Mouse (Mus musculus) c-Kit-positive CD71-positive TER-119-negative erythroid progenitor cells, embryonic 14.5 days (primary cell): Measurements from ENCODE around the gene Zfp296.
A peak's percentile ranks its signal among the peaks of the same experiment; 100 is the strongest.

Source experiments
- DNase-seq: peaks from one replicate; pipeline ENCODE4 v3.0.0-alpha.2; 2013; ENCODE audit warnings: low read depth

The Zfp296 gene

DNA sequence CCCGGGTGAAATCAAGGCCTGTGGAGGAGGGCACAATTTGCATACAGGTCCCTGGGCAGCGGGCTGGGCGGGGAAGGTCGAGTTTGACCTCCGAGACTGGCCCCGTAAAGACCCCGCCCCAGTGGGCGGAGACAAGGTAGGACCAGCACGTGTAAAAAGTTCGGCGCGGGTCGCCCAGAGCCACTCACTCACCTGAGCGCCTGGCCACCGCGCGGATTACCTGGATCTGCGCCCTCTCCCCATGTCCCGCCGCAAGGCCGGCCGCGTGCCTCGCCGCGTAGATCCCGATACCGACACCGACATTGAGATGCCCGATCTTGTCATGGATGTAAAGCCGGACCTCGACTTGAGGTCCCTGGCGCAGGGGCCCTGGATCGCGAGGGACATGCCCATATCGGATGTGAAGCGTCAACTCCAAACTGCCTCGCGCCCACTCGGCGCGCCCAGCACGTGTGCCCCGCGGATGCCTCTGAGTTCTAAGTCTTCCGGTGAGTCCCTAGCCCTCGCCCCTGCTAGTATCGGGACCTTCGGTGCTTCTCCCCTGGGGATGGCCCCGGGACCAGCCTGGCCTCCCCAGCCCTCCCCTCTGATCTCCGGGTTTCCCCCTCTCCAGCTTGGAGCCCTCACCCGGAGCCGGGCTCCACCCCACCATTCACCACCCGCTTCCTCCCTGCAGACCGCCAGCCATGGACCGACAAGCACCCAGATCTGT, at the start of gene Zfp296, which contains the start of gene Gemin7:
TSS of gene Zfp296 (plus strand) at position 147 of the 712 bp plus-strand sequence.
TSS of gene Gemin7 (minus strand) at position 455 of the 712 bp plus-strand sequence.
- DNase-seq: no peak

DNA sequence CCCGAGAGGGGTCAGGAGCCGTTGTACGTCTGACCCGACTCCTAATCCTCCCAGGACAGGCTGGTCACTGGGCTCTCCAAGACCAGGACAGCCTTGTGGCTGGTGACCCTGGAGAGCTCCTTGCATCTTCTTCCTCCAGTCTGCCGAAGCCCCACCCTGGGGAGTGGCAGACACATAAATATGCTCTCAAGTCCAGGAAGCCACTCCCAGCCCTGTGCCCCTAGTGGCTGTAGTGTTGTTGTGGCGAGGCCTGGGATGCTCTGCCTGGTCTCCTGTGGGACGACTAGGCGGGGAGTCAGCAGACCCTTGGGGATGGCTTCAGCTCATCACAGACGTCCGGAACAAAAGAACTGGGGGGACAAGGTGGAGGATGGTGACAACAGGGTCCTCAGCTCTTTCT, 46.0 kb upstream of the Zfp296 start:
- peak; percentile 21 for DNase-seq

DNA sequence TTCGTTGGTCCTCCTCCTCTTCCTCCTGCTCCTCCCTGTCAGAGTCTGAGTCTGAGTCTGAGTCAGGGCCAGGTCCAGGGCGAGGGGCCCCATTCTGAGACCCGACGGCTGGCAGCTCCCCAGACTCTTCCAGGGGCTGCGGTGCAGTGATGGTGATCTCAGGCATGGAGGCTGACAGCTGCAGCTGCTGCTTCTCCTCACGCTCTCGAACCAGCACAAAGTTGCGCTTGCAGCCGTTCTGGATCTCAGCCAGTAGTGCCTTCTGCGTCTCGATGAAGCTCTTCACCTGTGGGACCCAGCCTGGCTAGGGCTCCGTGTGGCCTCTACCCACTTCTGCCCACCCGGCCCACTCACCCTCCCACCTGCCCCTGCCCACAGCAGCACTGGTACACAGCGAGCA, 44.8 kb upstream of the Zfp296 start:
- DNase-seq: no peak

DNA sequence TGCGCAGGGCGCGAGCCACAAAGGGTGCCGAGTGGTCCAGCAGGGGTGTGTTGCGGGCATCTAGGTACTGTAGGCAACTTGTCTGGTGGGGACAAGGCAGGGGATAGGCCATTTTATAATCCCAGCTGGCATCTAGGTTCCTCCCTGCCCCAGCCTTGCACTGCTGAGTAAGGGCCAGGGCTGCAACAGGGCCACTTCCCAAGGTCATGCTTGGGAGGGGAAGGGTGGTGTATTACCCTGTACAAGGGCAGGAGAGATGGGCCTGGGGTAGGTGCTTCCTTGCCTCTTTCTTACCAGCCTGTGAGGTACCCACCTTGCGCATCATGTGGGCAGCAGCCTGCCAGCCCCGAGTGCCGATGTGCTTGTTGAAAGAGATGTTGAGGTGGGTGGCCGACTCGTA, 42.4 kb upstream of the Zfp296 start:
- no peak for DNase-seq

DNA sequence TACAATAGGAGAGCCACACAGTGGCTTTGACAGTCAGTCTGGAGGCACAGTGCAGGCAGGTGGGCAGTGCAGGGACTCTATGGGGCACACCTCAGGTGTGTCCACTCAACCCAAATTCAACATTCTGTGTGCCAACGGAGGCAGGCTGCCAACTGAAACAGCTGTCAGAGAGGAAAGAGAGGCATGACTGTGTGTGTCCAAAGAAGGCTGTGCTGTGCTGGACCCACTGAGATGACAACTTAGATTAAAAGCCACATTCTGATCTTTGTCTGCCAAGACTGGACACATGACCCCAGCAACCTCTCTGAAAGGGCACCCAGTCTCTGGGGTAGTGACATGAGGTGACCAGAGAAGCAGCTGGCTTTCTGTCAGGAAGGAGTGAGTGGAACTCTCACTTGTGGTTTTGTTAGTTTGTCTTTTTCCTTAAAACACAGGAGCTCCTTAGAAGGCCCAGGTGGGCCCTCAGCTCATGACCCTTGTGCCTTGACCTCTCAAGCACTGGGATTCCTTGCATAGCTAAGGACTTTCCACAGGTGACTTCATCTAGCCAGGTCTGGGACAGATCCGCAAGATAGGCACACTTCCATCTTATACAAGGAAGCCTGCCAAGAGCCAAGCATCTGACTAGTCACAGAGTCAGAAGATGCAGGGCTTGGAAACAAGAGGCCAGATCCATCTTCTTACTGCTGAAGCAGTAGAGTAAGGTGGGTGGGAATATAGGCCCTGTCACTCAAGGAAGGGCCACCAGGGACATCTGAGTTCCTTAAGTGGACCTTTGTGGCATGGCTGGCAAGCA, 36.1 kb upstream of the Zfp296 start:
- DNase-seq: no peak

DNA sequence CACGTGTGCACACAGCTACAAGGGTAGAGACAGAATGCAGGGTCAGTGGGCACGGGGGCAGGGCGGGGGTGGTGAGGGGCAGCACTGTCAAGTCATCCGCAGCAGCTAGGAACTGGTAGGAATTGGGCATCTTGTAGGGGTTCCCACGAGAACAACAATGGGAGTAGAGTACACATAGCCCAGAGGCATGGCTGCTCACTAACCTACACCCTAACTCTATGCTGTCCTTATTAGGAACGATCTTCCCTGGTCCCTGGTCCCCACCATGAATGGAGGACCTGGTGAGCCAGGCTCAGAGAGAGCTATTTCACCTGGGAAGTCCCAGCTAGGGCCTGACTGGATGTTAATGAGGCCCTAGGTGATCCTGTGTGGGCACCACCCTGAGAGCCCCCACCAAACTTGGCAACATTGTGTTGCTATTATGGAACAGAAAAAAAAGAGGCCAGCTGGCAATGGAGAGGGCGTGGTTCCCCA, 35.4 kb upstream of the Zfp296 start:
- DNase-seq: no peak

DNA sequence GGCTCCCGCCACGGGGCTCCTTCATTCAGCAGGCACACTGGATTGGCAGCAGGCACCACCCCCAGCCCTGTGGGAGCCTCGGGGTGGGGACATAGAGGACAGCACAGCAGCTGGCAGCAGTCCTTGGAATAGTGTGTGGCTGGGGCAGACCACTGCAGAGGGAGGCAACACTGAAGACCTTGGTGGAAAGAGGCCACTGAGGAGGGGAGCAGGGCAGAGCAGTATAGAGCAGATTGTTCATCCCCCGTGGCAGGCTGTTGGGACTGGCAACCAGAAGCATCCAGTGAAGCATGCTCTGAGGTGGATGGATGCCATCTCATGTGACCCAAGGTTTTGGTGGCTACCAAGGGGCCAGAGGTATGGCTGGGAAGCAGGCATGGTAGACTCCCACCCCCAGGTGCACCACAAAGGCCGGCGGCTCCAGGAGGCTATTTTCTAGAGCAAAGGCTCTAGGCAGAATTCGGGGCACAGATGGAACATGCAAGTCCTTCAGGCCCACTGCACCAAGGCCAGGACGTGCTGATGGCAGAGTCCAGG, 34.9 kb upstream of the Zfp296 start:
- DNase-seq: no peak

DNA sequence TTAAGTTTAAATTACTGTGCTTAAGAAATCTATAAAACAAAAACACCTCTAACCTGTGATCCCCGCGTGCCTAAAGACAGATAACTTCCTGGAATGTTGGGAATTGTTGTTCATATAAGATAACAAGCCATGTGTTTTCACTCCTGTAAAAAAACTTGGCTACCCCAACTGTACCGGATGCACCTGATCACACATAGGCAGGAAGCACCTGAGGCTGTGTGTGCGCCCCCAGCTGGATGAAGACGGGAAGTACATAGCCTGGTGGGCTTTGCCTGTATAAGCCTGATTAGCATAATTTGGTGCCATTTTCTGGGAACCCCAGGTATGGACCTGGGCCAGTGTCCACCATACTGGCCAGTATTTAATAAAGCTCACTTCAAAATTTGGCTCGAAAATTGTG, 33.5 kb upstream of the Zfp296 start:
- DNase-seq: no peak

DNA sequence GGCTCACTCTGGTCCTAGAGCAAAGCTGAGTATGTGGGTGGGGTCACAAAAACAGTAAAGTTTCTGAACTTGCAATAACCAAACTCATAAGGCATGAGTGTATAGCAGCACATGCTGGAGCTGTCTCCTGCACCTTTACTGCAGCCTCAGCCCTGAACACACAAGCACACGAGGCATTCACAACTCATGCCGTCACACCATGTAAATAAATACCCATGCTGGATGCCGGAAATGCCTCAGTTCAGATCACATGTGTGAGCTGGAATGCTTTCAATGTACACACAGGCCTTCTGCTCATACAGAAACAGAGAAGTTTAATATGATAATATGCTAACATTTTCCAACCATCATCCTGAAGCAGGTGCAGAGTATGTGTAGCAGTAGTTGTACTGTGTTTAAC, 31.1 kb upstream of the Zfp296 start:
- no peak for DNase-seq

DNA sequence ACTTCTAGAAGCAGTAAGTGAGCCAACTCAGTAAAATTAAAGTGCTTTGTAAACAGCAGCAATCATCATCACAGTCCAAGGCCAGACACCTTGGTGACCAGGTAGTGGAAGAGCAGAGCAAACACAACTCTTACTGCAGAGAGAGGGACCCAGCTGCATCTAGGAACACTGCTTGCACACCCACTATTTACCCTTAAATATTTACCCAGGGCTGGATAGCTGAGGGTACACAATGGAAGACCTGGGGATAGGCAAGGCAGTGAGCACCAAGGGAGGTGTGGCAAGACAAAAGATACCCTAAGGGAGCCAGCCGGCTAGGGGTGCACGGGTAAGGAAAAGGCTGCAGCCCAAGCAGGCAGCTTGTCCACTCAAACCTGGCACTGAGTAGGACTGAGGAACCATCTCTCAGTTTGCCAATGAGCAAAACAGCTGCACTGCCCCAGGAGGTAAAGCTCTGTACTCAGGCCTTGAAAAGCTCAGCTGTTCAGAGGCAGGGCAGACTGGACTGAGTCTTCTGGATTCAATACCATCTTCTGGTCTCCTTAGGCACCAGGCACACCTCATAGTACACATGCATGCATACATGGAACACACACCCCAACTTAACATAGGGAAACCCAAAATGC, 29.6 kb upstream of the Zfp296 start:
- no peak for DNase-seq

DNA sequence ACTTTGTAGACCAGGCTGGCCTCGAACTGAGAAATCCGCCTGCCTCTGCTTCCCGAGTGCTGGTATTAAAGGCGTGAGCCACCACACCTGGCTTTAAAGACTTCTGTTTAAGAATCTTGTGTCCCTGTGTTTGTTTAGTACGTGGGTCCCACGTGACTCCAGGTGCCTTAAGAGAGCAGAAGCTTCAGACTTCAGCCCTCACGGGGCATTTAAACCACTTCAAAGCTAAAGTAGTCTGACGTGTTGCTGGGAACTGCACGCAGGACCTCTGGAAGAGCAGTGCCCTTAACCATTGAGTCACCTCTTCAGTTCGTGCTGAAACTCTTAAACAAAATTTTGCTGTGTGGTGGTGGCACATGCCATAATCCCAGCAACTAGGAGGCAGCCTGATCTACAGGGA, 27.7 kb upstream of the Zfp296 start:
- DNase-seq: no peak

DNA sequence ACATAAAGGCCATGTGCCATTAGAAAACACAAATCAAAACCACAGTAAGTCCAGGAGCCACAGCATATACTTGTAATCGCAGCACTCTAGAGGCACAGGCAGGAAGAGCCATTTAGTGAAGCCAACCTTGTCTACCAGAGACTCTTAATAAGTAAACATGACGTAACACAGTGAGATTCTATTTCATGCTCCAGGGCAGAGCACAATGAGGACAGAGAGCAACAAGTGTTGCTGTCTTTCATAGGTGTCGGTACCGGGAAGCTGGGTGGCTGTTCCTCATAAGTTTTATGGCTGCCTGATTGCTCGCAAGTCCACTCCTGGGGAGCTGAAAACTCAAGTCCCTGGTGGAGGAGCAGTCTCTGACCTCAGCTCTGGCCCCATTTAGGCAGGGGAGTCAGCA, 25.5 kb upstream of the Zfp296 start:
- DNase-seq: no peak

DNA sequence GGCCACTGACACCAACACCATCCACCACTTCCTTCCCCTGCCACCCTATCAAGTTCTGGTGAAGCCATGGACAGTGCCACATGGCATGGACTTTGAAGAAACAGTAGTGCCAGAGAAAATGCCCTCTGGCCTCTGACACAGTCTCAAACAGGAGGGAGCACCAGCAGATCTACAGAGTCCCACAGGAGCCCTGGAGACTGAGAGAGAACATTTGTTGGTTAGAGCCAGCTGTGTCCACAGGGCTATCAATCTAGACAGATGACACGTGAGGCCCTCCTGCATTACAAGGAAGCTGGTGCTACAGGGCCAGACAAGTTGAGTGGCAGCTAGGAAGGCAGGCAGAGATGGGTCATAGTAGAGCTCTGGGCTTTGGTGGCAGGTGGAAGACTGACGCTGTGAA, 24.6 kb upstream of the Zfp296 start:
- no peak for DNase-seq

DNA sequence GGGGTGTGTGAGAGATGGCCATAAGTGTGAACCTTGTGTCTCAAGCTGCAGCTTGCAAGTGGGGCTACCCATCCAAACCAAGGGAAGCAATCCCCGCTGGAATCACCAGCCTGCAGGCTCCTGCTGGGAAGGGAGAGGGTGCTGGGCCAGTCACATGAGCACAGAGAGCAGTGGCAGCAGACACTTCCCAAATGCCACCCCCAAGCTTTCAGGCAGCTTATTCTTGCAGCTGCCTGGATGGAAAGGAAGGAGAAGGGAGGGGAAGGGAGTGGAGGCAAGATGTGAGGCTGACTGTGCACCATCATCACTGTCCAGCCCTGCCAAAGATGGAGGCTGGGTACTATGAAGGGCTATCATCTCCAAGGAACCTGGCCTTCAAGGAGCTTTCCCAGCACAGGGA, 22.9 kb upstream of the Zfp296 start:
- no peak for DNase-seq

DNA sequence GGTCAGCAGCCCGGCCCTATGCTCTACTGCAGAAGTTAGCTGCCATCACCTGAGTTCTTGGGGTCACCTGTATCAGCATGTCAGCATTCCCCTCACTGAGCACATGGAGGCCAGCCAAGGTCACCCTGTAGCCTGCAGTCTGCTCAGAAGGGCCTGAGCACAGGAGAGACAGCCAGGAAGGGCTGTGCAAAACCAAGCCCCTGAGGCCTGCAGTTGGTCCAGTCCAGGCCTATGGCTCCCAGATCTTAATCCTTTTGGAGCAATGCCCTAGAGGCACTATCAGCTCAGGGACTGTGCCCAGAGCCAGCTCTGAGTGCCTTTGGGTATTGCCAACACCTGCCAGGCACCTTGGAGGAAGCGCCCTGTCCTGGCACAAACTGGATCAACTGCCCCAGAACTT, 20.0 kb upstream of the Zfp296 start:
- DNase-seq: no peak

DNA sequence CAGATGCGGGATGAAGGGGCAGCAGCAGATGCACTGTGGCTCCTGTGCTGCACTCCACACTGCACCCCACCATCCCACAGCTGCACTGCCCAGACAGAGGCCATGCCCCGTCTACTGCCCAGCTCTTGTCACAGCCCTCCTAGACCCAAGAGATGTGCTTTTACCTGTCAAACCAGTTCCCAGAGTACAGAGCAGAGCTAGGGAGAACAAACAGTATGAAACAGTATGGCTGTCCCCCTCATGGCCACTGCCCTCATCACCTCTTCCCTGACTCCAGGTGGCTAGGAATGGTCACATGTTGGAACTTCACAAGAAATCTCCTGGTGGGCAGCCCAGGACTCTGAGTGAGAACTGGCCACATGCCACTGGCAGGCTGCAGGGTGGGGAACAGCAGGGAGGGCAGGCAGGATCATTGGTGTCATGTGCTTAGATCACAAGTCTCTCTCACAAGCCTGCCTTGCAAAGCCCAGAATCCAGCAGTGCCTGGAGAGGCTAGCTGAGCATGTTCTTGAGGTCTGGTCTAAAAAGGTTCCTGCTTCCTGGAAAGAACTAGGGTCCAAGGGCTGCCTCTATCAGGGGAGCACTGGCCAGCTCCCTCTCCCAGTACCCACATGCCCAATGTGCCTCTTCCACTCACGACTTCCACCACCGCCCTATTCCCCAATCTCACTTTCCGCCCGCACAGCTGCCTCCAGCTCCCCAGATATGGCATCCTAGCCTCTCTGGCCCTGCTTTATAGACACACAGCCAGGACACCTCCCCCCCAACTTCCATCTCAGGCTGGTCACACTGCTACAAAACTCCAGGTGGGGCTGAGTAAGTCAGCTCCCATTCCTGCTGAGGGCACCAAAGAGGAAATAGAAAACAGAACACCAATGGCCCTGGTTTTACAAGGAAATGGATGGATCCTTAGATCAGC, 18.8 kb upstream of the Zfp296 start:
- no peak for DNase-seq

DNA sequence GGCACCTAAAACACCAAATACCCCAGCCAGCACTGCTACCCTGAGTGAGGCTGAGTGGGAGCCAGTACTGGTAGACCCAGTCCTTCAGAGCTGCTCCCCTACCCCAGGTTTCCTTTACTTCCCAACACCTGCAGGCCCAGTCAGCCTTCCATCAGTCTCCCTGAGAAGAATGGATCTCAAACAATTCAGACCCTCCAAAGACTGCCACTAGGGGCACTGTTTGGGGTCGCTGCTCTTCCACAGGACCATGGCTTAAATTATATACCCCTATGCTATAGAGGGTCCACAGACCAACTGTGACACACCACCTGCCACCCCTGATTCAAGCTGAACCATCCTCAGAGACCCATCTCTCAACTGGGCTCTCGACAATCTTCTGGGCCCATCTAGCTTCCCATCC, 18.1 kb upstream of the Zfp296 start:
- no peak for DNase-seq

DNA sequence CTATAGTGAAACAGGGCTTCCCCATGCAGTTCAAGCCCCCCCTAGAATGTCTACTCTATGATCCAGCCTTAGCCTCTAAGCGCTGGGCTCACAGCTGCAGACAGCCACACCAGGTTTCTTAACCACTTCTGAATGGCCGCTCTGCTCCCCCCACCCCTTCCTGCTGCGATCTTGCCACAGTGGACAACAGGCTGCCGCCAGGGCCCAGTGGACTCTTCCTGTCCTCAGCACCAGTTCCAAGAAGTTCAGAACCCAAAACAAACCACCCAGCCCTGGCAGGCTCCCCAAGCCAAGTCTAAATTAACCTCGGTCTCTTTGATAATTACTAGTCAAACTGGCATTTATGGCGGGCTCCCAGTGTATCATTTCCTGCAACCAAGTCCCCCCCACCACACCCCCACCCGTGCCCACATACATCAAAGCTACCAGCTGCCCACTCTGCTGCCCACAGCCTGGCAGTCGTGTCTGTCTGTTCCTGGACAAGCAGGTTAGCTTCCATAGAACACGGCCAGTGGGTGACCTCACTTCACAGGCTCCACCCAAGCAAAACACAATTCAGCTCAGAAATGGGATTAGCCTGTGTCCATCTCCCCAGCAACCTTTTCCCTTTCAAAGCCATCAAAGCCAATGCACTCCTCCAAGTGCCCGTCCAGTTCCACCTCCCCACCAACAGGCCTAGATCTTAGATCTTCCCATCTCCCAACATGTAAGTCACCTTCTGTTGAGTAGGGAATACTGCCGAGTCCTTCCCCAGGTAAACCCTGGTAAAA, 16.4 kb upstream of the Zfp296 start:
- DNase-seq: no peak

DNA sequence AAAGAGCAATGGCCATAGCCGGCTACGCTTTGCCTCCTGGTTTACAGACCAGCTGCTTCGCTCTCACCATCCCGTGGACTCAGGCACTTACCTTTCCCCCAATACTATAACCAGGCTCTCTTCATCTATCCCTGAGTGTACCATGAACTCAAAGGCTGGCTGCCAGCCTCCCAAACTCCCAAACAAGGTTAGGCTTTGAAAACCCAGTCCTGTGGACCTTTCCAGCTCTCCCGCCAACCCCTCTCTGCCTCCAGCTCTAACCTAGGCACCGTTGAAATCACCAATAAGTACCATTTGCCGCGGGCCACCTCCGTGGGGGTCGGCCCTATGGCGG, 15.7 kb upstream of the Zfp296 start:
- DNase-seq: no peak

DNA sequence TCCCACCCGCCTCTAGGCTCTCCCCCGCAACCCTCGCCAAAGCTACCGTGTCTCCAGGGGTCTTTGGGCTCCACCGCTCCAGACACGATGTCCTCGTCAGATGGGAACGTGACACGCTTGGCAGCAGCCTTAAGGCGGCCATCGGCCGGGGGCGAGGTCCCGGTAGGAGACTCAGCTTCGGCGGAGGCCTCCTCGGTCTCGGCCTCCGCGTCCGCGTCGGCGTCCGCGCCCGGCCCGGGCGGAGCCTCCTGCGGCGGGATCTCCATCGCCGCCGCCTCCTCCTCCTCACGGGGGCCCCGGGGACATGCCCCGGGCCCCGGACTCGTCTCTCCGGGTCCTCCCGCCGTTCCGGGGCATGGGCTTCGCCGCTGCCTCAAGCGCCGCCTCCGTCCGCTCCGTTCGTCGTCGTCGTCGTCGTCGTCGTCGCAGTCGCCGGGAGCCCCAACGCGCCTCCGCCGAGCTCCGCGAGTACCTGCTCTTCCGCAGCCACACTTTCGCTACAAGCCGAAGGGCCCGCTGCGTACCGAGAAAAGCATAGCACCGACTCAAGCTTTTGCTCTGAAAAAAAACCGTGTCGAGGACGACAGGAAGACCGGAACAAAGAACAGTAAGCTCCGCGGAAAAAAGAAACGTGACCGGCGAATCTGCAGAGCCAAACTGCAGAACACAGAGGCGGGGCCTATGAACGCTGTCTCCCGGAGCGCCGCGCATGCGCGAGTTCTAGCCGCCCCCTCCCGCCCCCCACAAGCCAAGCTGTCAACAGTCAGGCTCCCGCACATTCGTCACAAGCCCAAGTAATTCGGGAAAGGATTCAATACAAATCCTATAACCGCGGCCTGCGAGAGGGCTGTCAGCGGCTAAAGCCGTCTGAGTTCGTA, 15.1 kb upstream of the Zfp296 start:
- peak; percentile 90 for DNase-seq
